Mouse (Mus musculus) liver, embryonic 14.5 days (tissue): ENCODE data around the gene Draxin. TPM values are rescaled to one million over a fixed set of nuclear protein-coding genes. Genes with fewer than 3 reads are reported as not detected.

Experiments
- ATAC-seq: fragments of 200-750 bp; cut with Nextera tagmentation; 2 replicates; pipeline ENCODE4 v1.8.0; 2017; ENCODE audit warnings: moderate number of reproducible peaks, mild to moderate bottlenecking, moderate library complexity; ENCODE audit not compliant: insufficient read depth
- DNase-seq, 3 experiments: peaks; one replicate each; pipeline ENCODE4 v3.0.0-alpha.2; 2012 to 2013; ENCODE audit warnings: low read depth in 3 of 3, low spot score in 3 of 3
- H3K27ac ChIP-seq: fragments of 300-500 bp; sonication (generic); 2 replicates; pipeline ENCODE4 v1.5.1; 2014; ENCODE audit warnings: moderate library complexity, mild to moderate bottlenecking, control low read depth, inconsistent platforms
- H3K27me3 ChIP-seq: fragments of 300-500 bp; sonication (generic); 2 replicates; pipeline ENCODE4 v1.6.1; 2014; ENCODE audit warnings: mild to moderate bottlenecking, low read length, moderate library complexity; ENCODE audit not compliant: control insufficient read depth, insufficient read depth
- H3K36me3 ChIP-seq: fragments of 300-500 bp; sonication (generic); replicated peaks from 2 replicates; pipeline ENCODE4 v1.6.1; 2014; ENCODE audit warnings: low read depth; ENCODE audit not compliant: control insufficient read depth, insufficient read depth
- H3K4me1 ChIP-seq, 2 experiments: fragments of 200-500 bp in 1 of 2; fragments of 300-500 bp in 1 of 2; sonication (generic) in 1 of 2; replicated peaks; 2 replicates each; pipeline ENCODE4 v1.6.1; 2012 to 2014; ENCODE audit warnings: antibody characterized with exemption in 1 of 2, inconsistent platforms in 1 of 2, low read length in 1 of 2; ENCODE audit not compliant: control insufficient read depth in 2 of 2, insufficient read depth in 2 of 2
- H3K4me2 ChIP-seq: fragments of 300-500 bp; sonication (generic); 2 replicates; pipeline ENCODE4 v1.6.1; 2014; ENCODE audit warnings: low read depth, mild to moderate bottlenecking, control low read depth, moderate library complexity
- H3K4me3 ChIP-seq, 2 experiments: fragments of 200-500 bp in 1 of 2; fragments of 300-500 bp in 1 of 2; sonication (generic) in 1 of 2; 2 replicates each; pipeline ENCODE4 v1.5.1; 2012 to 2014; ENCODE audit warnings: low read depth in 2 of 2, low read length in 2 of 2, mild to moderate bottlenecking in 2 of 2, control low read depth in 1 of 2, inconsistent platforms in 1 of 2, moderate library complexity in 1 of 2; ENCODE audit not compliant: insufficient read depth in 1 of 2
- H3K9ac ChIP-seq: fragments of 300-500 bp; sonication (generic); replicated peaks from 2 replicates; pipeline ENCODE4 v1.6.1; 2014; ENCODE audit warnings: mild to moderate bottlenecking, control low read depth, moderate library complexity
- H3K9me3 ChIP-seq: fragments of 300-500 bp; sonication (generic); 2 replicates; pipeline ENCODE4 v1.6.1; 2016; ENCODE audit warnings: low read length, mixed read lengths; ENCODE audit not compliant: control insufficient read depth
- CTCF ChIP-seq: IDR thresholded peaks from 2 replicates; pipeline ENCODE4 v1.5.1; 2016; ENCODE audit warnings: antibody characterized with exemption, low read depth, control low read depth
- EP300 ChIP-seq: IDR thresholded peaks from 2 replicates; pipeline ENCODE4 v1.6.1; 2016; ENCODE audit warnings: antibody characterized with exemption, low read depth
- WGBS: fragments of 180-500 bp; shearing (Covaris S2); extraction: QIAGEN DNeasy Blood & Tissue Kit; methylation state at CpG from one replicate; pipeline ENCODE4 v1.1.7; 2014; ENCODE audit not compliant: insufficient replicate concordance; 5-methylcytosine and 5-hydroxymethylcytosine counted together
- polyA plus RNA-seq, 2 experiments: library from polyadenylated mRNA; depleted of rRNA in 1 of 2; stranded (reverse) in 1 of 2; unstranded in 1 of 2; fragments of >200 nt; fragmentation: Nextera tagmentation in 1 of 2; extraction: Ambion mirVana in 1 of 2; gene quantifications; 2 replicates each; pipeline versions ENCODE4 v1.2.1 to v1.2.3; 2012 to 2014

Gene Draxin
- polyA plus RNA-seq, 2 experiments: 0.05 to 0.16 TPM

DNA sequence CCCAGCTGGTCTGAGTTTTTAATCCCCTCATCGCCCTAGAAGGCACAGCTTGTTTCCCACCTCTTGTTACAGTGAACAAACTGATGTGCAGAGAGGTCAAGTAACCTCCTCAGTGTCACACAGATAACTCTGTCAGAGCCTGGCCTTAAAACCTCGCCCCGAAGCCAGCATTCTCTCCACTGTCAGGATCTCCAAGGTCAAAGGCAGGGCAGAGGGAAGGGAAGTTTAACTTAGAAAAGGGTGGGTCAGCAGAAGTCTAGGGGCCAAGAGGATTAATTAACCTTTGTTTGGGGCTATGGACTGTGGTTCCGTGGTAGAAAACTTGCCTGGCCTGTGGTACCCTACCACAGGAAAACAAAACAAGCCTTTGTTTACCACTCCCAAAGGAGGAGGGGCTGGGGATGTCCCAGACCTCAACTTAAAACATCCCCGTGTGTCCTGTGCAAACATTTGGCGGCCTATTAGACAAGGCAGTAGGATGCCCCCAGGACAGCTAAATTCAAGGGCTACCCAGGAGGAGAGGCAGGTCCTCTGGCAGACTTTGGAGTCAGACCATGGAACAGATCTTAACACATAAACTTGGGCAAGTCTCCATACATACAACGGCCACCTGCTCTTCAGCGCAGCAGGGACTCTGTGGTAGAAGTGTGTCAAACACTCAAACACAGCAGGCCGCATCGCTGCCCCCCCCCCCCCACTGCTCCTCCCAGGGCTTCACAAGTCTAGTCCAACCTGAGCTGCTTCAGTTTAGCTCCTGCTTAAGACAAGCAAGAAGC lies 45.2 kb downstream of the Draxin start:
- H3K36me3 ChIP-seq: no peaks in the 10 kb centered on the region
- H3K4me1 ChIP-seq: peaks cover 21 to 39% of the 10 kb centered on the region in 2 experiments
- WGBS: 52% methylated on average over 10 of the region's 10 CpGs
- H3K27ac ChIP-seq: no peak overlapping the region
- H3K4me3 ChIP-seq: no peak overlapping the region
- H3K9me3 ChIP-seq: no peaks in the 10 kb centered on the region
- no peak for TF ChIP-seq CTCF
- no peak for TF ChIP-seq EP300
- DNase-seq (no peak), ATAC-seq (no peak)
- H3K27me3 ChIP-seq: no peaks in the 10 kb centered on the region
- no peak overlapping the region for H3K9ac ChIP-seq
- 0 out of 2 replicates have a peak overlapping the region, but pooled peaks have one; percentile 4 for H3K4me2 ChIP-seq

DNA sequence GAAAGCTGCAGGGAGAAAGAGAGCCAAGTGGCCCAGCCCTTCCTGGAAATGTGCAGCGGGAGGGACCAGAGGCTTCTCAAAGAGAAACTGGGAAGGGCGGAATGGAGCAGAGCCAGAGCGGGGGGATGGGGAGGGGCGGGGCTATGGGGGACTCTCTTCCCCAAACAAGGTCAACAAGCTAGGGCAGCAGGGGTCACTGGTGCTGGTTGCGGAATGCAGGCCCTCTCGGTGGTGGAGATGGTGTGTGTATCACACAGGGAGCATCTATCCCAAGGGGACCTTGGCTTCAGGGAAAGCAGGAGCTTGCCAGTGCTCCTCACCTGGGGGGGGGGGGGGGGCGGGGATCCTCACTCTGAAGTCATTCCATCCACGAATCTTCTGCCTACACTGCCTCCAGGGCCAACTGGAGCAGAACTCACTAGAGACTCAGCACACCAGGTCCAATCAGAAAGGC lies 46.2 kb downstream of the Draxin start:
- H3K36me3 ChIP-seq: no peaks in the 10 kb centered on the region
- H3K27me3 ChIP-seq: no peaks in the 10 kb centered on the region
- no peak overlapping the region for H3K4me3 ChIP-seq
- DNase-seq (no peak), ATAC-seq (no peak)
- H3K27ac ChIP-seq: no peak overlapping the region
- no peak overlapping the region for H3K9ac ChIP-seq
- H3K9me3 ChIP-seq: no peaks in the 10 kb centered on the region
- 32% methylated on average over 7 of the region's 8 CpGs for WGBS
- H3K4me2 ChIP-seq: peak overlapping the region; percentile 38
- no peak for TF ChIP-seq EP300
- H3K4me1 ChIP-seq: peaks cover 21 to 39% of the 10 kb centered on the region in 2 experiments

DNA sequence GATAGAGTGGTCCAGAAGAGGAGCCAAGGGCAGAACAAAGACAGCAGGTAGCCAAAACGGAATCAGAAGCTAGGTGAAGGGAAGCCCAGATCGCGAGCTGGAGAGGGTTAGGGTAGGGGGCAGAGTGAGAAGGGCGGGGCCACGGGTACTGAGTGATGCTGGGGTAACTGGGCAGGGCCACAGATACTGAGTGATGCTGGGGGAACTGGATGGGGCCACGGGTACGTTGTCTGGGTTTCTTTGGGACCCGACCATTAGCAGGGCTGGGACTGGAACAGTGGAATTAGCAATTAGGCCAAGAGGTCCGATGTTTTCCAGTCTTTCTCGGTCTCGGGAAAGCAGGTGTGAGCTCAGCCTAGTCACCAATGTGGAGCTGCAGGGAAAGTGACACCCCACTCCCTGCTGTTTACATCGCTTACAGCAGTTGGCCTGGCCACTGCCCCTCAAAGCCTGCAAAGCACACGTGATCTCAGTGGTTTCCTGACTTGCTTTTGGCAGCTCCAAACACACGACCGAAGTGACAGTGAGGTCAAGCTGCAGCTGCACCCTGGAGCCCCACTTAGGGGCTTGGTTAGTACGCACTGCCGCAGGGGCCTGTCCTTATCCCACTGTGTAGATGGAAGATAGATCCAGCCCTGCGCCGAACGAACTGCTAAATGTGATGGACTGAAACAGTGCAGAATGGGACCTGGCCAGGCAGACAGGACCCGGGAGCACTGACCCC lies 47.2 kb downstream of the Draxin start:
- Histone ChIP-seq H3K27ac (peak overlapping the region; percentile 63), H3K4me3 (no peak overlapping the region), H3K27me3 (no peaks in the 10 kb centered on the region), H3K4me2 (peak overlapping the region; percentile 53), H3K4me1 (peaks cover 21 to 39% of the 10 kb centered on the region in 2 experiments), H3K36me3 (no peaks in the 10 kb centered on the region), H3K9me3 (no peaks in the 10 kb centered on the region), H3K9ac (peak overlapping the region; percentile 38; the same call in 1 of the 2 replicates)
- DNase-seq (no peak), ATAC-seq (peak; percentile 11; the same call in 1 of the 2 replicates)
- TF ChIP-seq CTCF: no peak
- TF ChIP-seq EP300: no peak
- 24% methylated on average over 21 of the region's 21 CpGs for WGBS

DNA sequence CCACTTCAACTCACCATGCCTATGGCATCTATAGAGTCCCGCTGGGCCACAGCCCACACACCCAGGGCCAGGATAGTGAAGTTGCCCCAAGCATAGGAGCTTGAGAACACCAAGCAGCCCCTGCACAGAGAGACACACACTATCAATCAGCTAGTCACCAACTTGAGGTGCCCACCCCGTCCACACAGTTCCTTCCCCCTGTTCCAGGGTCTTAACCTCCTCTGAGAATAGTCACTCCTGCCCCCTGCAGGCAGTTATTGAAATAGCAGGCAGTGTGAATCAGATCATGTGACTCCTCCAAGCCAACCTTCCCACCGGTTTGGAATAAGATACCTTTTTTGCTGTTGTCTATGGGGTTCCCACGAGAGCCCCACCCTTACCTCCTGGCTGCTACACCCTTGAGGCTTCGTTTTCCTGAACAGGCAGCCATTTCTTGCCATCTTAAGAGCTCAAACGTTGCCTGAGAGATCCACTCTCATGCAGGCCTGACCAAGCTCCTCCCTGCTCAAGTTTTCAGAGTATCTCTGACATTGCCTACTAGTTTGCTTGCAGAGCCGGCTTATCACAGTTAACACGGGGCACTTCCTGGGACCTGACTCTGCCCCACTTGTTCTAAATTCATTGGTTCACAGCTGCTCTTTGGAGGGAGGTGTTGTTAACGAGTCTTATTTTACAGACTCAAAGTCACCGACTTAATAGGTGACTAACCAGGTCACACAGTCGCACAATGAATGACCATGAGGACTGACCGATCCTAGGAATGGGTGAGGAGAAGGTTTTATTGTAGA lies 48.0 kb downstream of the Draxin start:
- Histone ChIP-seq H3K27ac (peak overlapping the region; percentile 63), H3K27me3 (no peaks in the 10 kb centered on the region), H3K9ac (peak overlapping the region; percentile 38), H3K4me2 (peak overlapping the region; percentile 53), H3K36me3 (no peaks in the 10 kb centered on the region), H3K4me1 (peaks cover 21 to 36% of the 10 kb centered on the region in 2 experiments), H3K9me3 (no peaks in the 10 kb centered on the region), H3K4me3 (no peak overlapping the region)
- 23% methylated on average over 12 of the region's 12 CpGs for WGBS
- DNase-seq (peak; percentile 37 to 75 (median 42)), ATAC-seq (peak; percentile 75)
- TF ChIP-seq CTCF (peak; percentile 86), EP300 (0 out of 2 replicates have a peak, but pooled peaks have one; percentile 6)
